Mouse (Mus musculus) left cerebral cortex, postnatal 10 days (tissue): Measurements from ENCODE around the gene Gm5617. TPM values are rescaled to one million over a fixed set of nuclear protein-coding genes. Genes with fewer than 3 reads are reported as not detected.
"Not testable (repeated sequence)": the region's sequence is repeated elsewhere in the genome, so short reads cannot be mapped to it uniquely, and the experiment has no call there.

Experiments used
- DNase-seq, 2 experiments: peaks; one replicate each; pipeline ENCODE4 v3.0.0; 2021 to 2022; ENCODE audit warnings: low spot score in 2 of 2, mixed read lengths in 1 of 2; ENCODE audit errors: extremely low spot score in 1 of 2
- intact Hi-C: fragments of 180-260 bp; cut with DNase I; formaldehyde crosslinking; loops from one replicate; pipeline ENCODE4 v1.15.1; 2025
- total RNA-seq, 2 experiments: library from RNA; stranded (reverse); gene quantifications; 2 replicates each; pipeline ENCODE4 v1.2.3; 2021

The Gm5617 gene
- total RNA-seq, 2 experiments from 2014 or later, result 9.3 to 9.7 TPM

DNA sequence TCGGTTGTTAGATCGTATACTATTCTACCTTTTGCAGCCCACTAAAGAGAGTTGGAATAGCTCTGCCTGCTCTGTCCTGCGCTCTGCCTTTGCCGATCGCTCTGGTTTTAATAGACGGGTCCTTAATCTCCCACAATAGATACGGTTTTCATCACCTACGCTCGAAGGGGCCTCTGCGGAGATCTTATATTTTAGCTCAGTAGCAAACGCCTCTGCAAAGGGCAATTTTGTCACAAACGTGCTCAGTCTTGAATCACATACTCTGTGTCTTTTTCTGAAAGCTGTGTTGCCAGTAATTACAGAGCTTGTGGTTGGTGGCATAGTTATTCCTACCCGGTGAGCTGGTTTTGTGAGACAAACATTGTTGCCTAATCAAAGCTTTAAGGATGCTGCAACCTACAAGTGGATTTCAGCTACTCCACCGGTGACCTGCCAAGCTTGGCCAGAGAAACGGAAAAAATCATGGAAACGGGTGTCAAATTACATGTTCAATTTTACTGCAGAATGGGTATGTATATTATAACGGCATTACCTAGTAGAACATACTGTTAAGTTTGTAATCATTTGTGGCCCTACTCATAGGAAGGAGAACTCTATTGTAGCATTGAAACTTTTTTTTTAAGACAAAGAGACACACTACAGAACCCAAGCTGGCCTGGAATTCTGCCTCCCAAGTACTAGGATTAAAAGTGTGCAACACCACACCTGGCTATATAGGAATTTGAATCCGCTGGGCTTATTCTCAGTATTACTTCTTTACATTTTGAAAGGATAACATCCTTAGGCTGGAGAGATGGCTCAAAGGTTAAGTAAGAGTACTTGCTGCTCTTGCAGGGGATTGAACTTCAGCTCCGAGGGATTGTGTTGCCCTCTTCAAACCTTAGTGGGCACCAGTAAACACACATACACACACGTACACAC, 13.8 kb upstream of the Gm5617 start:
- no peak for DNase-seq
- intact Hi-C loops, result no loop called here

GRCm38 (mm10) chr9:48495548-48495932, 298 bp downstream of the Gm5617 start:
- DNase-seq, result no peak
- intact Hi-C loops, result no loop called here

DNA sequence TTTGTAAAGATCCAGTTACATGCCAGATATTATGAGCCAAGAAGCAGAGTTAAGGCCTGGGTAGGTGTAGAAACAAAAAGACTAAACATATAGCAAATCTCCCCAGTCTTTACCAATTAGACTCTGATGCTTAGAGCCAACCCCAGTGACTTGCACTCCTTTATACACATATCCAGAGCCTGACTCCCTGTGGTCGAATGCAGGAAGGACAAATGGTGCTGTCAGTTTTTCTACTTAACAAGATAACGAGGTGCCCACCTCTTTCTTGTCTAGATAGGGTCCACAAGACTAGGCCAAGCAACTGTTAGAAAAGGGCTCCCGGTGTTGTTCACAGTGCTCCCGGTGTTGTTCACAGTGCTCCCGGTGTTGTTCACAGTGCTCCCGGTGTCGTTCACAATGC, 6.0 kb downstream of the Gm5617 start:
- DNase-seq, result no peak
- intact Hi-C loops, result no loop called here

GRCm38 (mm10) chr9:48503001-48503400, 7.8 kb downstream of the Gm5617 start:
- DNase-seq, result no peak
- intact Hi-C loops, result no loop called here

GRCm38 (mm10) chr9:48504741-48505365, 9.6 kb downstream of the Gm5617 start:
- intact Hi-C loops, result no loop called here
- peak in 1 of 2 experiments; percentile 37 for DNase-seq

DNA sequence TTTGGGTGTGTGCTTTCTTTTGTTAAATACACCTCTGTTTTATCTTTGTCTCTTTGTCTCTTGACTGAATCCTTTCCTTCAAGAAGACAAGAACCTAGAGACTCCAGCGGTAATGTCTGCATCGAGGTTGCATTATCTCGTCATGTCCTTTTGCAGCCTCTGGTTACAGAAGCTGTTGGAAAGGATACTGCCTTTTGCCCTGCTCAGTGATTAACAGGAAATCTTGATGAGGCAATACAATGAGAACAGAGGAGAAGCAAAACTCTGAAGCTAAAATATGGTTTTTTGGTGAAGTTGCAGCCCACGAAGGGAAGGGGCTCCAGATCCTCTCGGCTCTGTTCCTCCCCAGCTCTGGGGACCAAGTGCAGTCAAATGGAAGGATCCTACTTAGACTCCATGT, 14.9 kb downstream of the Gm5617 start:
- intact Hi-C loops, result no loop called here
- DNase-seq, result no peak

DNA sequence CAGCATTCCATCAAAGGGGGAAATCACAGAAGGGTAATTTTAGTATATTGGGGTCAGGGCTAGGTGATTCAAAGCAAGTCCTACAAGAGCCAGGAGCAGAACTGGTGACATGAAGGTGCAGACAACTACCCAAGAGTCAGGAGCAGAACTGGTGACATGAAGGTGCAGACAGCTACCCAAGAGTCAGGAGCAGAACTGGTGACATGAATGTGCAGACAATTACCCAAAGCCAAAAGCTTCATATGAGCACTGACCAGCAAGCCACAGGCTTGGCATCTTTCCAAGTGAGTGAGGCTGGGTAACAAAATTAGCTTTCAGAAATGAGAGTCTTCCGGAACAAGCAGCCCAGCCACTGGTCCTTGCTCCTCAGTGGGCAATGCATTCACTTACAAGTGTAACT, 20.1 kb downstream of the Gm5617 start:
- no peak for DNase-seq
- intact Hi-C loops, result no loop called here

GRCm38 (mm10) chr9:48516615-48517371, 21.6 kb downstream of the Gm5617 start:
- intact Hi-C loops, result no loop called here
- DNase-seq, result no peak

- DNase-seq, result no peak
- intact Hi-C loops, result no loop called here
Measured at GRCm38 (mm10) chr9:48517372-48518130, 22.3 kb downstream of the Gm5617 start.

DNA sequence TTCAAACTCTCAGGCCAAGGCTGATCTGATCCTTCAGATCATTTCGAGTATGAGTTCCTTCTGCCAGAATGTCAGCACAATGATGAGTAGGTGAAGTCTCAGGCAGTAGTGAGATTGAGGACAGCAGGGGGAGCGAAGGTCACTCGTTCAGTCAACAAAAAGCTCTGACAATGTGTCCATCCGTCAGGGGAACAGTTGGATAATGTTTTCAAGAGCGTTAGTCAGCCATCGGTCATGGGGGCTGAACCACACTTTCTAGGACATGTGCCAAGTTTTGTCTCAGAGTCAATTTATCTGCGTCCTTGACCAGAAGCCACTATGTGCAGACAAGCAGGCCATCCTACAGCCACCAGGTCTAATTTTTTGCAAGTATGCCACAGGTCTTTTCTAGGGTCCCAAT, 25.2 kb downstream of the Gm5617 start:
- DNase-seq, intact Hi-C loops: not testable (repeated sequence)

DNA sequence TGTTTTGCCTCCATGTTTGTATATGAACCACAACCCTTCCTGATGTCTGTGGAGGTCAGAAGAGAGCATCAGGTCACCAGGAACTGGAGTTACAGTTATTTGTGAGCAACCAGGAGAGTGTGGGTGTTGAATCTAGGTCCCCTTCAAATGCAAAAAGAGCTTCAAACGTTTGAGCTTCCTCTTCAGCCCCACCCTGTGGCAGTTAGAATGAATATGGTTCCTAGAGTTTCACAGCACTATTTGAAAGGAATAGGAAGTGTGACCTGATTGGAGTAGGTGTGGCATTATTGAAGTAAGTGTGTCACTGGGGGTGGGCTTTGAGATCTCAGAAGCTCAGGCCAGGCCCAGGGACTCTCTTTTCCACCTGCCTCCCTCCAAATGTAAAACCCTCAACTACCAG, 30.3 kb downstream of the Gm5617 start:
- intact Hi-C loops, result no loop called here
- no peak for DNase-seq

GRCm38 (mm10) chr9:48526520-48526919, 31.3 kb downstream of the Gm5617 start:
- no peak for DNase-seq
- intact Hi-C loops, result no loop called here

DNA sequence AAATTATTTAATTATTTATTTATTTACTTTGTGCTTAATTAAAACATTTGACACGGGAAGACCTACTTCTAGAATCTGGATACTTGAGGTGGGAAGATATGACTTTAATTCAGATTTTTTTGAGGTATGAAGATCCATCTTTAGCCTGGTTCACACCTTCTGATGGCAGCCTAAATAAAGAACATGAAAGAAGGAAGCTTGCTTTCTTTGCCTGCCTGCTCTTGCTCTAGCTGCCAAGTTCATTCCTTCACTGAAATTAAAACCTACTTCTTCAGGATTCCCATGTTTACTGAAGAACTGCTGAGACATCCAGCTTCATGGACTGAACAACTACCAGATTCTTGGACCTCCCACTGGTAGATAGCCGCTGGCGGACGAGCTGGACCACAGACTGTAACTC, 36.1 kb downstream of the Gm5617 start:
- DNase-seq, result peak in 1 of 2 experiments; percentile 13
- intact Hi-C loops, result no loop called here

DNA sequence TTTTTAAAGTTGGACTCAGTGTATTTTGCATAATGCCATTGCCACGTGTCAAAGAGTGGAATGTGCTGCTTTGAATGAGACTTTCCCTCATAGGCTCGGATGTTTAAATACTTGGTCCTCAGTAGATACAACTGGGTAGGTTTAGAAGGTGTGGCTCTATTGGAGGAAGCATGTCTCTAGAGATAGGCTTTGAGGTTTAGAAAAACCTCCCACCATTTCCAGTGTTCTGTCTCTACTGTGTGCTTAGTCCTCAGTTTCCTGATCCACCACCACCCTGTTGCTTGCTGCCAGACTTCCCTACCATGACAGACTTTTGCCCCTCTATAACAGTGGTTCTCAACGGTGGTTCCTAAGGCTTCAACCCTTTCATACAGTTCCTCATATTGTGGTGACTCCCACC, 37.0 kb downstream of the Gm5617 start:
- DNase-seq, result no peak

DNA sequence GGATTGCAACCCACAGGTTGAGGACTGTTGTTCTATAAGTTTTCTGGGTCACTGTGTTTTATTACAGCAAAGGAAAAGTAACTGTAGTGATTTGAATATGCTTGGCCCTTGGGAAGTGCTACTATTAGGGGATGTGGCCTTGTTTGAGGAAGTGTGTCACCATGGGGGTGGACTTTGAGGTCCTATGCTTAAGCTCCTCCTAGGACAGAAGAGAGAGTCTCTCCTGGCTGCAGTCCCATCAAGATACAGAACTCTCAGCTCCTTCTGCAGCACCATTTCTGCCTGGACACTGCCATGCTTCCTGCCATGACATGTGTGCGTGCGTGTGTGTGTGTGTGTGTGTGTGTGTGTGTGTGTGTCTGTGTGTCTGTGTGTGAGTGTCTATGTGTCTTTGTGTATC, 37.5 kb downstream of the Gm5617 start:
- intact Hi-C loops, result no loop called here
- no peak for DNase-seq

More for the DNA sequence above, 37.0 kb downstream of the Gm5617 start:
- intact Hi-C loops, result no loop called here

DNA sequence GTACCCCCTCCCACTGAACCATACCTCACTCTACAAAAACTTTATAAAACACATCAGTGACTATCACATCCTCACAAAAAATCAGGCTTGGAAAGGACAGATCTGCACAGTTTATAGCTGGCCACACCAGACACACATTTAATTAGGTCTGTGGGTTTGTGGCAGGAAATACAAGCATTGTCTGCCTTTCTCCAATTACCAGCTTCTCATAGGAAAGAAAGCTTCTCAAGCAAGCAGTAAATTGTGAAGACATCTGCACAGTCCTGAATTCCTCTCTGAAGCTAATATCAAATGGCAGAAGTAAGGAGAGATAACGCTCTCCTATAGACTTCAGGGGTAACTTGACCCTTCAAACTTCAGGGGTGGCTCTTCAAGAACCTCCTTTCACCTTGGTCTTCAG, 41.2 kb downstream of the Gm5617 start:
- no peak for DNase-seq
- intact Hi-C loops, result no loop called here

- DNase-seq, intact Hi-C loops: not testable (repeated sequence)
Measured at GRCm38 (mm10) chr9:48537616-48538015, 42.4 kb downstream of the Gm5617 start.

GRCm38 (mm10) chr9:48538044-48538645, 42.9 kb downstream of the Gm5617 start:
- no peak for DNase-seq
- intact Hi-C loops, result no loop called here
